Mouse (Mus musculus): ENCODE results near the gene Elovl4.
A peak's percentile ranks its signal among the peaks of the same experiment; 100 is the strongest.

Gene Elovl4

DNA sequence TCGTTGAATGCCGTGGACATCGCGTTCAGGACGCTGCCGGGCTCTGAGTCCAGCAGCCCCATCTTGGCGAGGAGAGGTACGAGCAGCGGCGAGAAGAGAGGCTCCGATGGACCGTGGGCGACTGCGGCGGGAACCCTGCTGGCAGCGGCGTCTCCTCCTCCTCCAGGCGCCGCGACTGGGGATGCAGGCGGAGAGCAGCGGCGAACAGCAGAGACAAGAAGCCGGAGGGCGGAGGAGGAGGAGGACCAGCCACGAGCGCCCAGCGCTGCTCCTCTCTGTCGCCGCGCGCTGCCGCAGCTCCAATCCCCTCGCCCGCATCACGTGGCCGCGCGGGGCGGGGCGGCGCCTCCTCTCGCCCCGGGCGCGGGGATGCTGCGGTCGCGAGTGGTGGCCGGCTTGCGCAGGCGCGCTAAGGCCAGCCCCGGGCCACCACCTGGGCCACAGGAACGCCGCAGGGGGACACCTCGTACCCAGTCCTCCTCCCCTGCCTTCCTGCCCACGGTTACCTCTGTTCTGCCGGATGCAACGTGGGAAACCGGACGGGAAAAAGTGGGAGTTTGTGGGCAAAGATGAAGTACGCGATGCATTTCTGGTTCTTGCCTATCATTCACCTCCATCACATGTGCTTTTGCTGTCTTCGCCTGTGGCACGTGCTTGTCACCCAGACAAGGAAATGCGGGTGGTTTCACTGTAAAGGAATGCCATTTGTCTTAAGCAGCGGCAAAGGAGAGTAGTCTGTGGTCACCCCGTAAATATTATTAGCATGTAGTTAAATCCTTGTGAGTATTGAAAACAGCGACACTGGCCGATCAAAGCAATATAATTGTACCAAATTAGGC is at the start of gene Elovl4:
Gene Elovl4, minus strand, starts transcription at position 301 of the 839 bp plus-strand sequence.
- DNase-seq, result peak; percentile 61

DNA sequence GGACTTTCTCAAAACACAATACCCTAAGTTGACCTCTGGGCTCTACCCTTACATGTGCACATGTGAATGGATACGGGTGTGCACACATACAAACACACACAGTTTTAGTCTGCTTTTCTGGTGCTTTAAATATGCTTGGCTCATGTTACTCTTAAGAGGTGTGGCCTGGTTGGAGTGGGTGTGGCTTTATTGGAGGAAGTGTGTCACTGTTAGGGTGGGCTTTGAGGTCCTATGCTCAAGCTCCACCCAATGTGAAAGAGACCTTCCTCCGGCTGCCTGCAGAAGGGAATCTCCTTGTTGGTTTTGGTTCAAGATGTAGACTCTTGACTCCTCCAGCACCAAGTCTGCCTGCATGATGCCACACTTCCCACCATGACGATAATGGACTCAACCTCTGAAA is 46.4 kb upstream of the Elovl4 start:
- no peak for DNase-seq

DNA sequence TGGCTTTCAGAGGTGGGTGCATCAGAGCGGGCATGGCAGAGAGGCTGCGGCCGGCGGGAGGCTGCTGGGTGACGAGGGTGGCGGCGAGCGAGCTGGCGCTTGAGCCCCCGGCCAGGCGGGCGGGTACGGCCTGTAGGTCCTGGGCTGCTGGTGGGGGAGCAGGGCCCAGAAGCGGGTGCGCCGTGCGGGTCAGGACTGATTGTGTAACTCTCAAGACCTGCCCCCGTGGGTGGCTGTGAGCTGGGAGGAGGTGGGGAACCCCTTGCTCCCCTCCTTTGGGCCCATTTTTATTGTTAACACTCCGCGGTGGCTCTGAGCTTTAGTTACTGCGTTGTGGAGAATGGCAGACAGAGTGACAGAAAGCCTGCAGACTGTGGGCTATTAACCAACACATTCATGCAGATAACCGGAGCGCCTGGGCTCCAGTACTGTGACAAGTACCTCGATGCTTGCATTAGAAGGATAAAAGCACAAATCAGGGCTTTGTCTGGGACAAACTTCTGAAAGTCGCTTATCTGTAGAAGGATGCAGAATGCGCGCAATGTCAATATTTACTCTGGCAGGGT is 28.8 kb upstream of the Elovl4 start:
- no peak for DNase-seq

DNA sequence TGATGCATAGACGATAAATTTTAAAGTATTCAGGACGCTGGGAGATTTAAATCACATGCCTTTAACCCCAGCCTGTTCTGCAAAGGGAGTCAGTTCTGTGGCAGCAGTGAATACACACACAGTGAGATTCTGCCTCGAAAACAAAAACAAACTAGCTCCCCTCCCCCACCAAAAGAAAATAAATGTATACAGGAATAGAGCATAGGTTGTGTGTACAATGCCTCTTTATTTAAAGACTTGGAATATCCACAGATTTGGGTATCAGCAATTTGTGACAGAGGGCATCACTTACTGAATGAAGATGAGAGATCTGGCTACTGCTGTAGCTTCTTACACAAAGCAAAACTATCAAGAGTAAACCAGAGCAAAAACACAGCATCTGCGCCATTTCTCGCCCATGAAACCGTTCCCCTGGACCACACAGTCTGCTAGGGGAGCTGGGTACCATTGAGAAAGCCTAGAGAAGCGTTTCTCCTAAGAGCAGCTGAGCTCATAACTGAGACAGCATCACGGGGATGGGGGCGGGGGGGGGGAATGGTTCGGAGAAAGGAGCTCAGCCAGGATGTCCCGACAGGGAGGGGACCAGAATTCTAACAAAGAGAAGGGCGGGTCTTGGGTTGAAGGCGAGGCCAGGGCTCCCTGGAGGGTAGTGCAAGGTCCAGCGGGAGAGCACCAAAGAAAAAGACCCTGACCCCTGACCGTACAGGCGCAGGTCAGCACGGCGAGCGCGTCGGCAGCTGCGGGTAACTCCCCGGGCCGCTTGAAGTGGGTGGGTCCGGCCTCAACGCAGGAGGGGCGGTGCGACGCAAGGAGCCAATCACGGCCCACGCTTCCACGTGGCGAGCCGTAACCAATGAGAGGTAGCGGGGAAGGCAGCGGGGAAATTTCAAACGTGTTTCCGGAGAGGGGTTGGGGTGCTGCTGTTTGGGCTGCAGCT is 28.0 kb upstream of the Elovl4 start, which contains the start of gene Ttk:
Gene Ttk, plus strand, starts transcription at position 879 of the 937 bp plus-strand sequence.
- DNase-seq, result peak; percentile 93

DNA sequence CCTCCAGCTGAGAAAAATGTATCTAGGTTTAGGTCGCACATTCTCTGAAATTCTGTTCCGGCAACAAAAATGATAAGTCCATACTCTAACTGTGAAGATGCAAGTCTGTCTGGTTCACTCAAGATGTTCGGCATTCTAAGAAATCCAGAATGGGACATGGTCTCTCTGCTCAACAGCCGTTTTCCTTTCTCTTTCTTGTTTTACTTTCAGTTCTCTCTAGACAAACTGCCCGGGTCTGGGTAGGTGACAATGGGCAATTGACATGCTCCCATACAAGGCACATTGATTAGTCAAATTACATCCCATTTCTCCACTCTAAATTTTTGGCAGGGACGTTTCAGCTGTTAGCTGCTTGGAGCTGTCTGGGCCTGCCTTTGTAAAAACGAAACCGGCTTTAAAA is 25.1 kb upstream of the Elovl4 start:
- no peak for DNase-seq

DNA sequence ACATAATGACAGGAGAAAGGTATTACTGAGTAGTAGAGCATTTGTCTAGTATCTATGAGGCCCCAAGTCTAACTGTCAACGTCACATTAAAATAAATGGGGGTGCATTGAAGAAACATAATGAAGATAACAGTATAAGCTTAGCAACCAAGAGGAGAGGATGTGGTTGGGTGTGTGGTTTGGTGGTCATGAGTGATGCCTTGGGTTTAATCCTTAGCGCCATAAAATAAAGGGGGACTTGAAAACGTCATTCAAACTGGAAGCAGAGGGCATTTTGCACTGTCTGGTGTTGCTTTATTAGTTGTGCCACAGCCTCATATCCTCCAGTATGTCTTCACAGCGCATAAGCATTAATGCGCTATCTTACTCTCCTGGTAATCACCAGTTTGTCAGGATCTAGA is 23.8 kb upstream of the Elovl4 start:
- DNase-seq, result no peak

DNA sequence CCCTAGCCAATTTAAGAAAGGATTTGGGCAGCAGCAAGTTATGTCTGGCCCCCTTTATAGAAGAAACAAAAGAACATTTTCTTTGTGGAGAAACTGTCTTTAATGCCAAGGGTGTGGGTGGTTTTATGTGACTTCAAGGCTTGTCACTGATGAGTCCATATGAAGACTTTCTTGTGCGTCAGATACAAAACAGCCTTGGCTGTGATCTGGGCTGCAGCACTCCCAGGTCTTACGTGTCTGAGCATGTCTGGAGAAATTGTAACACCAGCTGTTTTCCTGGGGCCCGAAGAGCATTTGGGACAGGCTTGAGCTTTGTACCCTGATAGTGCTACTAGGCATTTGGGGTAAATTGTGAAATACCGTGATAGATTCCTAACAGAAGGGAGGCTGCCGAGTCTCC is 16.8 kb upstream of the Elovl4 start:
- no peak for DNase-seq

DNA sequence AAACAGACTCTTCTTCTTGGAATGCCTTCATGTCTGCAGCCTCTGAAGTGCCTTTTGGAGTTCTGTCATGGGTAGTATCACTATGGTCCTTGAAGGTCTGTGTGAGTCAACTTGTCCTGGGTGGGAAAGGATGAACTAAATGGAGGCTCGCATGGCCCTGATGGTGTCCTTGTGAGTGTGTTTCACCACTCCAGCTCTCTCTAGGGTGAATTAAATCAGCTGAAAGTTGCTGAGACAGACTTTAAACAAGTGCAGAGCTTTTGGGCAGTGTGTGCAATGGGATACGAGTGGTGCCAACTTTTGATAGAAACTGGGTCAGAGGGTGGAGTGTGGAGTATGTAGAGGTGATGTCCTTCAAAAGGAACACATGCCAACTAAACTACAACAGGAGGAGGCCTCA is 14.9 kb upstream of the Elovl4 start:
- no peak for DNase-seq

DNA sequence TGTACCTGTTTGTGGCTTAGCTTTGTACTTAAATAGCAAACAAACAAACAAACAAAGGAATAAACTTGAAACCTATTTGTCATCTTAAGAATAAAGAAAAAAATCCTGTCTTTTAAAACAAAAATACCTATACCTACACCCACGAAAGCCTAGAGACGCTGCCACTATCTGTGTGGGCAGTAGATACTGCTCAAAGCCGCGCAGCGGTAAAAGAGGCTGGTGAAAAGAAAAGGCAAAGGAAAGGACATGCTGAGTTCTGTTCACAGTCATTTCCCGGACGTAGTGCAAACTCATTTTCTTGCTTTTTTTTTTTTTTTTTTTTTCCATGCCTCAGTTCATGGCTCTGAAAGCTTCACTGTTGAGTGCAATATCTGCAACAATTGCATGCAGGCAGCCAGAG is 13.1 kb upstream of the Elovl4 start:
- no peak for DNase-seq

DNA sequence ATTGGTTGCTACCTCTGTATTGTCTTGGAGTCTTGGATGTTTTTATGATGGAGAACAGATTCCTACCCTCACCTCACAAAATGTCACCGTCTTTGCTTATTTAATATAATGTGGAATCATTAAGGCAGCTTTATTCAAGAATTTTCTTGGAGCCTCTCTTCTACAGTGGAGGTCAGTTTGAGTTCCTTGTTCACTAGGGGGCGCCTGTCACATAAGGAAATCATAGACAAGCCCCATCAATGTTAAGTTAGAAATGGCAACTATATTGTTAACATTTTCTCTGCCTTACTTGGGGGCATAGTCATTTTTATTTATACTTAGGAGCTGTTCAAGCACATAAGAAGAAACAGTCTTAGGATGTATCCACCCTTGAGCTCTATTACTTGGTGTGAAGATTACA is 1.5 kb upstream of the Elovl4 start:
- peak; percentile 51 for DNase-seq

DNA sequence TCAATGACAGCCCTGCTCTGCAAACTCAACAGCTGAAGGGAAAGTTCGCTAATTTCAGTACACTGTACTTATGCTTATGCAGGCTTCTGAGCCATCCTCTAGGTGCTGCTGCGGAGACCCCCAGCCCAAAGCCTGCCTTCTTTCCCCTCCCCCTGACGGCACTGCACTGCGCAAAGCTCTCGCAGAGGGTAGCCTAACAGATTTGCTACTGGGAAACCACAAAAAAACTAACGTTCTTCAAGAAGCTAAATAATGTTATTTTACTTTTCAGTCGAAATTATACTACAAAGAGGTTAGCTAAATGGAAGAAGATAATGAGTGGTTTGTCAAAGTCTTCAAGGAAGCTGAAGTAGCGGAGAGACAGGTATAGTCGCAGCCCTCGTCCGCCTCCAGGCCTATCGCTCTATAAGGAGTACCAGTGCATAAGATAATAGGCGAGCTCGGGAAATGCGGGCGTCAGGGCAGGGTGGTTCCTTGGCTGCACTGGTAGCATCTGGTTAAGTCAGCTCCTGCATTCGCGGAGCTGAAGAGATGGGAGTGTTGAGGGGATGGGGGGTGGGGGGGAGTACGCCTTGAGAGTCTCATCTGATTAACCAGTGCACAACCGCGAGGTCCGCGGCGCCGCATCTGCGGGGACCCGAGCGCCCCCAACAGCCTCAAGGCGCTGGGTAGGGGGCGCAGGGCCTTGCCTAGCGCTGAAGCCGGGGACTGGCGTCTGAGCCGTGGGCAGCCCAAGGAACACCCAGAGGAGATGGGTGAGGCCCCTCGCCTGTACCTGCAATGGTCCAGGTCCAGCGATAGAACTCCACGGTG is 707 bp downstream of the Elovl4 start:
- DNase-seq, result no peak

DNA sequence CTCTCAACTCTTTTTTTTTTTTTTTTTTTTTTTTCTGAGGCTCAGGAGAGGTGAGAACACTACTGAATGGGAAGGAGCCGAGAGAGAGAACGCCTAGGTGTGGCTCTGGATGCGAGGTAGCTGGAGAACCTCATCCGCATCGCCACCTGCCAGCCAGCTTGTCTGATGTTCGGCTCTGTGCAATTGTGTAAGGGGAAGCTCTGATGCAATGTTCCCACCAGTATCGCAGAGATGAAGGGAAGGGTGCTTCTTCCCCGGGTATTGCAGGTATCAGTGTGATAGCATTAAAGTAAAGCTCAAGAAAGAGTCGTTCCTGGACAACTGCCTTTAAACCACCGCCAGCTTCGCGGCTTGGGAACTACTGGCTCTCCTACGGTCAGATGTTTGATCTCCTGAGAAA is 1.7 kb downstream of the Elovl4 start:
- DNase-seq, result no peak

DNA sequence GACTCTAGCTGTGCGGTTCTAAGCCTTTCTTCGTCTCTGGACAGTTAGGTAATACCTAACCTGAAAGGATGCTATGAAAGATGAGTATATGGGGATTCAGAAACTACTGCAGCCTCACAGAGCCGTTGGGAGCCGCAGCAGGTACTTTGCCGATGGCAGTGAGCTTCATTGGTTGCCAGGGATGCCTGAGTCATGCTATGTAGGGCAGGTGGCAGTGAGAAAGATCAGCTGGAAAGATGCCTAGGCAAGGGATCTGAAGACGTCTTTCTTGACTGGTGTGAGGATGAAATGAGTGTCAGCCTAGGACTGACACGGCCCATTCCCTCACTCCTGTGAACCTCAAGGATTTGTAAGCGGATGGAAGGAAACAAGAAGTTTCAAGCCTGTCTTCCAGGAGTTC is 8.2 kb downstream of the Elovl4 start:
- DNase-seq, result no peak

DNA sequence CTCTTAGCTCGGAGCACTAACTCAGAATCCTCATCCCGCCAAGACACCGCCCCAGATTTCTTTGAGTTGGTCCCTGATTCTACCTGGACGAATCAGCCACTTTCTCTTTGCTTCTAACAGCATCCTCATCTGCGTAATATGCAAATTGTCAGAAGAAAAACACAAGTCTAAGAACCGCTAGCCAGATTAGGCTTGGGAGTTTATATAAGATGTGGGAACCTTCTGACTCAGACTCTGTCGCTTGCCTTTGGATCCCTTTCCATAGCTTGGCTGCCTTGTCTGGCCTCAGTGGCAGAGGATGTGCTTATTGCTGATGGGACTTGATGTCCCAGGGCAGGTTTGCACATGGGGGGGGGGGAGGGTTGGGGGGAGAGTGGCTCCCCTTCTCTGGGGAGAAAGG is 9.2 kb downstream of the Elovl4 start:
- no peak for DNase-seq

DNA sequence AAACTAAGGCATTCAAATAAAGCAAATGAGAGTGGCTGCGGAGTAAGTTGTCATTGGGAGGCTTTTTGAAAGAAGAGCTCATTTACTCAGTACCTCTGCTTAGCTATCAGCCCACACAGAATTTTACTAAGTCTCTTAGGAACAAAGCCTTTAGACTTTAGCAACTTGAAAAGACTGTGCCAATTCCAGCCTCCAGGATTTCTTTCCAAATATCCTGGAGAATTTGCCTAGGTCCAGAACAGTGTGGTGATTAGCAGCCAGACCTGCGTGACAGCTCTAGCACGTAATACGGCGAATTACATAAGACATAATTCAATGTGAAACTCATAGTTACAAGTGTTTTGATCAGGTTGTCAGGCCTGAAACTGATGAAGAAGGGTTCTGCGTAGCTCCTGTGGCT is 16.8 kb downstream of the Elovl4 start:
- DNase-seq, result no peak

DNA sequence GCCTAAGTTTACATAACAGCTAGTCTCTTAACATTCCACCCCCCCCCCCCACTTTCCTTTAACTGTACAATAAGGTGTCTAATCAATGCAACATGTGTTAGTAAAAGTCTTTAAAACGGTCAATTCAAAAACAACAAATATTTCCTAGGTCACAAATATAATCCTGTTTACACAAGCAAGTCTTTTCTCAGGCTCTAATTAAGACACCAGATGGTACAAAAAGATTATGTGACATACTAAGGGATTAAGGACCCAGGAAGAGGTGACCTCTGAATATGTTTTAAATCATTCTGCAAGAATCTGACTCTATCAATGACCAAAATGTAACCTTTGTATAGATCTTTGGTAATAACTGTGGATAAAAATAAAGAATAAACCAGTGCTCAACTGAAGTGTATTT is 20.6 kb downstream of the Elovl4 start:
- no peak for DNase-seq

DNA sequence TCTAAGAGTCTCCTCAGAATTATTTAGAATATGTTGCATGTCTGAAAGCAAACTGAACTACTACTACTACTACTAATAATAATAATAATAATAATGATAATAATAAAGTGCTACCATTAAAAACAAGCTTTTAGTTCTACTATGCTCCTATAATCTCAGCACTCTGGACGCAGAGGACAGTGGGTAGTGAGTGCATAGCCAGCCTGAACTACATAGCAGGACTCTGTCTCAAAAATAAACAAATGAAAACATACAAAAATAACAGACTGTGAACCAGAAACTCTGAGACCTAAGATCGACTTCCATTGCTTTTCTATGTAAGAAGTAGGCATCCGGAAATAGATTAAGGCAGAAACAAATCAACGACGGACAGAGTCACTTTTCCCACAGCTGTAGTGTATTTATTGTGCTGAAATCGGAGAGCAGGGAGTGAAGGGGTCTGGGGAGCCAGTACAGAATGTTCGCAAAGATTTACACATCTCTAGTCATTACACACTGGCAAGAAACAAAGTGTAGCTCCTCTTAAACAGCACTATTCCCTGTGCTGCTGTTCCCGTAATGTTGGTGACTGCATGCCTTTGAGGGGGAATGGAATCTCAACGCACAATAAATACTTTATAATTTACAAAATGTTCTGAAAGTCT is 27.6 kb downstream of the Elovl4 start:
- DNase-seq, result no peak

DNA sequence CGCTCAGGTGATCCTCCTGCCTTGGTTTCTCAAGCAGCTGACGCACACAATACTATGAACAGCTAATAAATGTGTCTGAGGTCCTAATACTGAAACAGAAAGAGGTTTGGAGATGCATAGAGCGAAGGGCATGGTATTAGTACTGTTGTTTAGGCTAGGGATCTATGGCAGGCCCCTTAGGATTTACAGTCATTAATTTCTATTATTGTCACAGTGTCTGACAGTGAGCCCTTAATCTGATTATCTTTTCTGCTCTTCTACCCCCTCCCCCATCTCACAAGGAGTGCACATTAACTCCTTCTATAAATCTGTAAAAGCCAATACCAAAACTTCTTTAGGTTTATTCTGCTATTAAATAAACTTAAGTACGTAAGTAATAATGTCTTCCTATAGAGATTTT is 44.8 kb downstream of the Elovl4 start:
- no peak for DNase-seq

DNA sequence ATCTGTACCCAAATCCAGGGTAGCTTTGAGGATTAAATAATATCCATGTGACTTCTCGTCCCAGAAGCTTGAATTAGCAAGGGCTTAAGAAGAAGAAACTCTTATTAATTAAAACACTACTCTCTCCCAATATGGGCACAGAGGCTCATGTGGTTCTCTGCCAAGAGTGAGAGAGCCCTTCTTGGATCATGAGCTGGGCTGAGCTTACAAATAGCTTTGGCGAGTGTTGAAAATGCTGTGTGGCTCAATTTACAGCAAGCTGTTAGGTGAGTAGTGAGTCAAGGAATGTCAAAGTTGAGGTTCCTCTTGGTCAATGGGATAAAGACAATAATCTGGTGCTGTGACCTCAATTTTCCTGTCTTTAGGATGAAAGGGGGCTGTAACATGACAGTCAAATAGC is 74.2 kb downstream of the Elovl4 start:
- no peak for DNase-seq

DNA sequence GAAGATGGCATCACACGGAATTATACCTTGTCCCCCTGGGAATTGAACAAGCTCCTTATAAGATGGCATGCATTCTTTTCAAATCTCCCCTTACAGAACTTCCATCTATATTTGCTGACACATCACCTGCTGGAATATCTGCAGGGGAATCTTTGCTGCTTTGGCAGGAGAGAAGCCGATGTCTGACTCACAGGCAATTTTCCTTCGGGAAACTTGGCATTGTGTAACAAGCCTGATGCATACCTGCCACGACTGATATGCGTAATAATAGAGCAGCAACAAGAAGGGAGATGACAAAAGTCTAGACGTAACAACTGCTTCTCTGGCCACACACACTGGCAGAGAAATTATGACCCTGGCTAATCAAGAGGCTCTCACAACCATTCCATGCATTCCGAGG is 75.2 kb downstream of the Elovl4 start:
- DNase-seq, result no peak

Measured in kidney, postnatal 14 days (tissue).